Mouse (Mus musculus) gastrocnemius, postnatal 14 days (tissue): ENCODE data around the gene Vasn. TPM values are rescaled to one million over a fixed set of nuclear protein-coding genes. Genes with fewer than 3 reads are reported as not detected.

Experiments
- DNase-seq: peaks from one replicate; pipeline ENCODE4 v3.0.0; 2021; ENCODE audit warnings: mixed read lengths
- intact Hi-C: fragments of 180-260 bp; cut with DNase I; formaldehyde crosslinking; loops from one replicate; pipeline ENCODE4 v1.15.1; 2025; ENCODE audit warnings: low total_unique reads
- long read RNA-seq, 2 experiments: library from polyadenylated mRNA; stranded (forward); transcript quantifications; one replicate each; pipeline ENCODE4 v2.0.0; 2021
- total RNA-seq, 2 experiments: library from RNA; stranded (reverse); gene quantifications; 2 replicates each; pipeline ENCODE4 v1.2.3; 2021

Gene Vasn
- total RNA-seq: 1 to 10 TPM; 7.6 to 8.4 TPM
- long read RNA-seq, experiment 1, partial matches to known transcripts: 0 of 2 reads
- long read RNA-seq, experiment 1, other reads (novel, unspliced or antisense): 0 of 2 reads
- long read RNA-seq, experiment 2, transcript Vasn-201 (2 exons, 2,829 nt): major isoform, 6 of 8 reads
- long read RNA-seq, experiment 2, partial matches to known transcripts: 1 of 8 reads
- long read RNA-seq, experiment 2, other reads (novel, unspliced or antisense): 1 of 8 reads

DNA sequence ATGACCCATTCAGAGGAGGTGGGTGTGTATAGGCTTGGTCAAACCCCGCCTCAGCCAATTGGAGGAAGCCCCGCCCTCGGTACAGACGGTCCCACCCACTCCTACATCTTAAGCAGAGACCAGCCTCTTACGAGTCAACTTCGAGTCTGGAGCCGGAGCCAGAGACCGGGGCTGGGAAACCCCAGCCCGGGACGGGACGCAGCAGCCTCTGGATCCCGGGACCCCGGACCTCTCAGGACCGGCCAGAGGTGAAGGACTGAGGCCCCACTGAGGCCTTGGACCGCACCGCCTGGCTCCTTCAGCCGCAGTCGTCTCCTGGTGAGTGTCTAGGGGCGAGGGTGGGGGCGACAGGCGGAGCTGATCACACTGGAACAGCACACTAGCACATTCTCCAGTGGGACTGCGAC, at the start of gene Vasn, which contains the start of gene Dnaja3:
TSS of gene Vasn (plus strand) at position 111 of the 407 bp plus-strand sequence.
TSS of gene Dnaja3 (plus strand) at position 159 of the 407 bp plus-strand sequence.
- intact Hi-C loops: no loop called here
- DNase-seq: peak; percentile 90

DNA sequence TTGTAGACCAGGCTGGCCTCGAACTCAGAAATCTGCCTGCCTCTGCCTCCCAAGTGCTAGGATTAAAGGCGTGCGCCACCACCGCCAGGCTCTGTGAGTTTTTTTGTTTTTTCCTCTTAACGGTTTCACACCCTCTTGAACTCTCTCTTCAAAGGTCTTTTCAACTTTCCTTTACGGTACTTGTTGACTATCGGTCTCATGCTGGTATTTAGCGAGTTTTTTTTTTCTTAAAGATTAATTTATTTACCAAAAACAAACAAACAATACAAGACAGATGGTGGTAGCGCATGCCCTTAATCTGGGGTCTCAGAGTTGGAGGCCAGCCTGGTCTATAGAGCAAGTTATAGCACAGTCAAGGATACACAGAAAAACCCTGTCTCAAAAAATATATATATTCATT, 49.5 kb upstream of the Vasn start:
- intact Hi-C loops: no loop called here
- no peak for DNase-seq

DNA sequence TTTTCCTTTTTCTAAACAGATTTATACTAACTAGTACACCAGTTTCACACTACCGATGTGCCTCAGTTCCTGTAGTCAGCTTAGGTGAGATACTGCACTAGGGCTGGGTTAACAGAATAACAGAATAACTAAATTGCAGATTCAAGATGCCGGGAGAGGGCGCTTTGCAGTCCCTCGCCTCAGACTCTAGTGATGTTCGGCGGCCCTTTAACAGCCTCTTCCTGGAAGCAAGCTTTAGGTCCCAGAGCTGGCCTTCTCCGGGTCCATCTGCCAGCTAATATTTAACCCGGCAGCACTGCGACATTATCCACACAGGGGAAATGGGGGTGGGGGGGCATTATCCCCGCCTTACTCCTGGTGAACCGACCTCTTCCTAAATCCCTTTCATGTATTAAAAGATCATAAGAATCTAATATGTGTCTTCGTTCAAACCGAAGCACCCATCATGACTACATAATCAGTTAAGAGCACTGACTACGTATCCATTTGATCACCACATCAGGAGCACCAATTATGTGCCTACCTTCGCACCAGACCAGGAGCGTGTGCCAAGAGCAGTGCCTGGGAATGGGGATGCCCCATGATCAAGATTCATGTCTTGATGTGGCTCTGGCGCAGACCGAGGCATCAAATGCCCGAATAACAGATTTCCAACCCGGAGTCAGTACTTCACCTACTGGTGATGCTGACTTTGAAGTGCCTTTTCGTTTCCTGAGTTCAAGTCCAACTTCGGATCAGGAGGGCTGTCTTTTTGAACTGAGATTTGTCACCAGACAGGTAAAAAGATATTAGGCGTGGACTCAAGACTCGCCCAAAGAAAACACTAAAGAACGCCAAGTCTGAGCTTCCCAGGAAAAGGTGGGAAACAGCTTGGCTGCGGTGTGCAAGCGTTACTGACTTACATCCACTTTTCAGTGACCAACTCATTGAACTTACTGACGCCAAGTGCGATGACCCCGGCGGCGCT, 46.5 kb upstream of the Vasn start:
- peak; percentile 56 for DNase-seq
- intact Hi-C loops: no loop called here

DNA sequence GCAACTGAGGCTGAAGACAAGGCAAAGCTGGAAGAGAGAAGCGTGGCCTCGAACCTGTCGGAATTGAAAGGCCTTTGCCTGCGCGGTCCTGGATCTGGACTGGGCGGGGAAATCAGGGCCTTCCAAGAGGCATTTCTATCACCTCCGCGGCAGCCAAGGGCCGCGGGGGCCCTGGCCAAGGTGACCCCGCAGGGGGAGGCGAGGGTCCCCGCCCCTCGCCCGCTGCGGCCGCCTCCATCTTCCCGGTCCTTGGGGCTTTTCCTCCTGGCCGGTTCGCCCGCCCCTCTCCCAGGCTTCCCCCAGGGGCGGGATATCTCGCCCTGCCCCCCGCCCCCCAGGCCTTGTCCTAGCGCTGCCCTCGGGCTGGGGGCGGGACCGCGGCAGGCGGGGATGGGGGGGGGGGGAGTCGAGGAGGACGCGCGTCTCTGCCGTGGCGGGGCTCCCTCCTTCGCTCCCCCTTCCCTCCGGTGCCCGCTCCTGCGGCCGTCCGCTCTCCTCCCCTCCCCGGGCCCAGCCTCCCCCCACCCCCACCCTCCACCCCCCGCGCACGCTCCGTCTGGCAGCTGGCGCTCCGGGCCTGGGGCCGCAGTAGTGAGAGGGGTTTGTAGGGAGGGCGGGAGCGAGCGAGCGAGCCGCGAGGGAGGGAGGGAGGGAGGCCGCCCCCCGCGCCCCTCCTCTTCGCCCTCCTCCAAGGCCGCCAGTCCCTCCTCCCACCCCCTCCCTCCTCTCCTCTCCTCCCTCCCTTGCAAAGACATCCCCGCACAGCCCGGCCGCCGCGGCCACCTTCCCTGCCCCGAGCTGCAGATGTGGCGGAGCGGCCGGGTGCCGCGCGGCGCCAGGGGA, 45.5 kb upstream of the Vasn start, which contains the start of gene Glis2:
TSS of gene Glis2 (plus strand) at position 743 of the 843 bp plus-strand sequence.
- intact Hi-C loops: no loop called here
- peak; percentile 77 for DNase-seq

DNA sequence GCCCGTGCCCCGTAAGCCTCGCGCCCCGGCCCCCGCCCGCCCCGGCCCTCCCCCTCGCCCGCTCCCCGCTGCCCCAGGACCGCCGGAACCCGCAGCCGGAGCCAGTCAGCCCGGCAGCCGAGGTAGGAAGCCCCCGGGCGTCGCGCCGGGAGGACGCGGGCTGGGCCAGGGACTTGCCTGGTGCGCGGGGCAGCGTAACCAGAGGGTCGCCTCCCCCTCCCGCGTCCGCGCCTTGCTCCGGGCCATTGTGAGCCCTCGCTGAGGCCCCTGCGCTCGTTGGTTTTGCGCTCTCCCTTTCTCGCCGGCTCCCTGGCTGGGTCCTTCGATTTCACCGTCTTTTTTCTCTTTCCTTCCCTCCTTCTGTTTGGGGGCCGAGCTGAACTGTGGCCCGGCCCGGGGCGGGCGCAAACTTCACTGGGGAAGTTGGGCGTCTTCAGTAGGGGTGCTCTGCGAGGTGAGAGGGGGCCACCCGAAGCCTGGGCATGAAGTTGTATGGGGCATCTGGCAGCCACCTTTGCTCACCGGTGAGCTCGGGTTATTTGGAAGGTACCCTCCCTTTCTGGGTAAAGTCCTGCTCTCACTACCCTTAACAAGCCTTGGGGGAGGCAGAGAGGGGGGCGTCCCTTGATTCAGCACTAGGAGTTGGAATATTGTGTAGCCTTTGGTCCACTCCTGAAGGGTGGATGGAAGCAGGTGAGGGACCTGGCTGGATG, 44.8 kb upstream of the Vasn start:
- no peak for DNase-seq
- intact Hi-C loops: no loop called here

DNA sequence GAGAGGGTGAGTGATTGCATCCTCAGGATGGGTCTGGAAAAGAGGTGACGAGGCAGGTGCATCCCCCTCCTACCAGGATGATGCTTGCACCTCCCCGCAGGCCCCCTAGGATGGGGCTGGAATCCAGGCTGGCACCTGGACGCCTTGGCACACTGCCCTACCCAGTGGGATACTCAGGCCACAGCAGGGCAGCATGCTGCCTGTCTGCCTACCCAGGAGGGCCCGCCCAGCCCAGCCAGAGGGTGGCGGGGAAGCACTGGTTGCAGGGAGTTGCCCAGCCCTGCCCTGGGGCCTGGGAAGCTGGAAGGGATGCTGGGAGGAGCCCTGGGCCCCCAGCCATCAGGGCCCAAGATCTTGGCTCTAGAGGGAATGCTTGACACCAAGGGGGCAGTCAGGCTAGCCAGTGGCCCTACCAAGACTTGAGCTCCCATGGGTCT, 44.2 kb upstream of the Vasn start:
- peak; percentile 68 for DNase-seq
- intact Hi-C loops: no loop called here

DNA sequence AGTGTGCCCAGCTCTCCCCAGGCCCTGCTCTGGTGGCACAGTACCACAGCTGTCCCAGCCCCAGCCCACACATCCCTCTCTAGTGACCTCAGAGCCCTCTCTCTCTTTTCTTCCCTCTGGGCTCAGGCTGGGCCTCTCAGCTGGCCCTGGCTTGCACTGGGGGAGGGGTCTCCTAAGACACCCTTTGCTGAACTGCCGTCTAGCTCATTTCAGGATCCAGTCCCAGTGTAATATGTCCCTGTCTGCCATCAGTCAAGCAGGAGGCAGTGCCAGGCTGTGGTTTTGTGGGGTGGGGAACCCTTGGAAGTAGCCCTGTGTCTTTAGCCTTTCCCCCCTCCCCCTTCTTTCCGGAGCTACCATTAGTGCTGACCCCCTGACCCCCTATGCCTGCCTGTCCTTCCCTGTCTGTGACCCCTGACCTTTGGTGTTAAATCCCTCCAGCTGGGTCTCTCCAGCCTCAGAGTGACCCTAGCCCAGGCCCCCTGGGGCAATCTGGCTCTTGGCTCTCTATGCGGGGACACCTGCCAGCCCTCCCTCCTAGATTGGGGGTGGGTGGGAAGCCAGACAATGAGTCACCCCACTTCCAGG, 43.5 kb upstream of the Vasn start:
- peak; percentile 39 for DNase-seq
- intact Hi-C loops: no loop called here

DNA sequence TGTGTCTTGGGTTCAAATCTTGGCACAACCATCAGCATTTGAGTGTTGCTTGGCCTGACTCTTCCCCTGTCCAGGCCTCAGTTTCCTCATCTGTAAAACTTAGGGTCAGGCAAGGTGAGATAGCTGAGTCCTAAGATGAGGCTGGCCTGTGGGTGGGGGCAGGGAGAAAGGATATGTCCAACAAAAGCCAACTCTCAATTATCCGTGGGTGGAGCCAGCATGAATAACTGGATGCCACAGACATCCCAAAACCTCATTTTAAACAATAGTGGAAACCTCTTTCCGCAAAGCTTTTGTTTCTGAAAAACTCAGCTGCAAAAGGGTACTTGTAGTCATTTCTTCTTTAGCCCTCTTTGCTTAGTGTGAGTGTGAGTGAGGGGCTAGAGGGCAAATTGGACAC, 42.9 kb upstream of the Vasn start:
- intact Hi-C loops: no loop called here
- no peak for DNase-seq

DNA sequence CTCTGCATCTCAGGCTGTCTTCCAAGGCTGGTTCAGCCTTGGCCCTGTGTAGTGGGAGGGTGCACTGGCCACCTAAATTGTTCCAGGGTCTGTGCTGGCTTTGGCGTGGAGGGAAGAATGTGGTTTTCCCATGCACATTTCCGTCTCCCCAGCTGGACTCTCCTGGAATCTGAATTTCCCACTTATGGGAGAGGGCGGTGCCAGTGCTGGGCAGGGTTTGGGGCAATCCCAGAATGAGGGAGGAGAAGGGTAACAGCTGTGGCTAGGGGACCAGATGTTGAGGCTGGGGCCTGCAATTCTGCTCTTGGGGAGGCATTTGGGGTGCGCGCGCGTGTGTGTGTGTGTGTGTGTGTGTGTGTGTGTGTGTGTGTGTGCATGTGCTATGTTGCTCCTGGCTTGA, 42.4 kb upstream of the Vasn start:
- DNase-seq: peak; percentile 37
- intact Hi-C loops: no loop called here

DNA sequence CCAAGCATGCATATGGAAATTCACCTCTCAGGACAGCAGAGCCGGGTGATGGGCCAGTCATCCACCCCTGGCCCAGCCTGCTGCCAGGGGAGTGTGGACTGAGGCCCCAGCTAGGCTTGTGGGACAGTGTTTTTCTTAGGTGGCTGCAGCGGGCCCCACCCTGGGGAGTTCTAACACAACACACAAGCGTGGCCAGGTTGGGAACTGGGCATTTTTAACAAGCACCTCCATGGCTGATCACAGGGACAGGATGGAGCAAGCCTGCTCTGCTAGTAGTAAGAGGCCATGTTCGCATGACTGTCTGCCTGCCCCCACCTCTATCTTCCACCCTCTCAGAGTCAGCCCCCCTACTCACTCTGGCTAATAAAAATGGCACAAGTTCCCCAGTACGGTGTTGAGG, 41.7 kb upstream of the Vasn start:
- intact Hi-C loops: no loop called here
- no peak for DNase-seq

DNA sequence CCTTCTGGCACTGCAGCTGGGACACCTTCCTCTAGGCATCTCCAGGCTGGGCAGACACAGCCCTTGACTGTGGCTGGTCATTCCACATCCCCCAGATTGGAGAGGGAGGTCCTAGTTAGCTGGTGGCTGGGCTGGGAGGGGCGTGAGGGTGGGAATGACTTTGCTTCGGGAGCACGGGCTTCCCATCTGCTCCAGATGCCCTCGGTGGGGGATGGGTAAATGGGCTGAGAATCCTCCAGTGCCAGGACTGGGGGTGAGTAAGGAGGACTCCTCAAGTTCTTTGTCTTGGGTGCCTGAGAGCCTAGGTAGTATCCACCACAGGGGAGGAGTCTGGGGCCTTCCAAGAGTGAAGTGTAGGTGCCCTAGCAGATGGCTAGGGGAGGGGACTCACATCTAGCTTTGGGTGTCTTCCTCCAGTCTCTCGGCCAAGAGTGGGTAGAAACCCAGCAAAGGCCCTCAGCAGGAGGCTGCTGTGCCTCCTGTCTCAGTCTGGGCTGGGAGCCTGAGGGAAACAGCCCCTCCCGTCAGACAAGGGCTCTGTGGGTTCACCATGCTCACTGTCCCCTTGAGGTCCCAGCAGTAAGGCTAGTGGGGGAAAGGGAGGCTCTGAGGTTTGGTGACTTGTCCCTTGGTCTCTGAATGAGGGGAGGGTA, 40.7 kb upstream of the Vasn start:
- intact Hi-C loops: no loop called here
- DNase-seq: no peak

DNA sequence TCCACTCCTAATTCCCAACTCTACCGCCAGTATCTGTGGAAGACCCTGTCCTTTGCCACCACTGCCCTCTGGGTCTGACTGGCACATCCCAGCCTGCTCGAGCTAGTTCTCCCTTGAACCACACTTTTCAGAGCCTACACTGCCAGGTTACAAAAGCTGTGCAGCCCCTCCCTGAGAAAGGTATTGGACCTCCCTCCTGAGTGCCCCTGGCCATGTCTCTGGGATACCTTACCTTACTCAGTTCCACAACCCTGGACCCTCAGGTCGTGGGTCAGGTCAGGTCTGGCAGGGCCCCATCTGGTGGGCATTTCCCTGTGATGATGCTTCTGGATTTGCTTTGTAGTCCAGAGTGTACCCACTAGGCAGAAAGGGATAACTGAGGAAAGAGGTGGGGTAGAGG, 40.1 kb upstream of the Vasn start:
- no peak for DNase-seq
- intact Hi-C loops: loop anchor here (10.0 kb wide), 2 partner anchors 105 to 285 kb away; no protein-coding TSS in a partner anchor

DNA sequence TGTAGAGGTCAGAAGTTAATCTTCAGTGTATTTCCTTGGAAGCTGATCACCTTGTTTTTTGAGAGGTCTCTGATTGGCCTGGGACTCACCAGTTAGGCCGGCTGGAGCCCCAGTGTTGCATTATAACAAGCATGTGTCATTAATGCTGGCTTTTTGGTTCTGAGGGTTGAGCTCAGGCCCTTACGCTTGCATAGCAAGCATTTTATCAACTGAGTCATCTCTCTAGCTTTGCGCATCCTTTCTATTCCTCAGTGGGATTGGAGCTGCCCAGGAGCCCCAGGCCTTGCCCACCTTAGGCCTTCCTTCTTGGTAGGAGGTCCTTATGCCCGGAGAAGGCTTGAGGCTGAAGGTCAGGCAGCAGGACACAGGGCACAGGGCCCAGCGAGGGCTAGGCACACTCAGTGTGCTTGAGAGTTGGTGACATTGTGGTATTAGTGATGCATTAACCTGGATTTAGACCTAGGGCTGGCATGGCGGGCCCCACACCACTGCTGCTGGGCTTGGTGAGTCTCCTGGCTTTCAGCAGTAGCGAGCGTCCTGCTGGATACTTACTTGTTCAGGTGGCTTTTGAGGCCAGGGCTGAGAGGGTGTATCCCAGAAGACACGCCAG, 38.9 kb upstream of the Vasn start:
- no peak for DNase-seq
- intact Hi-C loops: loop anchor here (10.0 kb wide), 2 partner anchors 106 to 286 kb away; no protein-coding TSS in a partner anchor

DNA sequence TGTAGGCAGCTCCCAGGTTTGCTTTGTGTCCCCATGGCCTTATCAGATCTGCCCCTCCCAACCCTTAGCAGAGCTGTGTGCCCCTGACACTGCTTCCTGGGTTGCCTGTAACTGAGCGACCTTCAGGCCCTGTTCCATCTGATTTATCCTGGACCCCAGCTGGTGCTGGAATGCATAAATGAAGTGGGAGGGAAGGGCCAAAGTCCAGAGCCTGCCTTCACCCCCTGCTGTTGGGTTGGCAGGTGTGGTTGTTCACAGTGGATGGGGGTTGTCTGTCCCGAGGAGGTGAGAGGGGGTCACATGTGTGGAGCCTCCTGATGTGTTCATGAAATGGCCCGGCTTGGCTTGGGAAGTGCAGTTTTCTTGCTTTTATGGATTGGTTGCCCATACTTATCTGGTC, 37.6 kb upstream of the Vasn start:
- intact Hi-C loops: loop anchor here (10.0 kb wide), 2 partner anchors 107 to 287 kb away; no protein-coding TSS in a partner anchor
- no peak for DNase-seq

DNA sequence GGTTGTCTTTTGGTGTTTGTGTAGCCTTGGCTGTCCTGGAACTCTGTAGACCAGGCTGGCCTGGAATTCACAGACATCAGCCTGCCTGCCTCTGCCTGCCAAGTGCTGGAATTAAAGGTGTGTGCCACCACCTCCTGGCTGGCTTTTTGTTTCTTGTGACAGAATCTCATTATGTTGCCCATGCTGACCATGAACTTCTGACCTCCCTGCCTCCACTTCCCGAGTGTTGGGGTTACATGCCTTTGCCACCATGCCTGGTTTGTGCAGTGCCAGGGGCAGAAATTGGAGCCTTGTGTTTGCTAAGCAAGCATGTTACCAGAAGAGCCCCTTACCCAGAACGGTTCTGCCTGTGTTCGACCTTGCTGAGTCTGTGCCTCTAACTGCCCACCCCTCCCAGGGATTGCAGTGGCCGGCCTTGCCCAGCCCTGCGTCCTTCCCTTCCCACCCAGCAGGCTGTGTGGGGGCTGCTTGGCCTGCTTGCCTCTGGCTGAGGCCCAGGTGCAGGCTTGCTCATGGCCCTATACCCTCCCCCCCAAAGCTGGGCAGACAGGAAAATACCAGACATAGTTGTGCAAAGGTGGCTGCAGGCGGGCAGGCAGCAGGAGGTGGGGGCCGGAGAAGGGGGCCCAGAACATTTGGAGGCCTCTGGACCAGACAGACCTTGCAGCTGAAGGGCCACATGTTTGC, 36.8 kb upstream of the Vasn start:
- intact Hi-C loops: loop anchor here (10.0 kb wide), 2 partner anchors 108 to 288 kb away; no protein-coding TSS in a partner anchor

DNA sequence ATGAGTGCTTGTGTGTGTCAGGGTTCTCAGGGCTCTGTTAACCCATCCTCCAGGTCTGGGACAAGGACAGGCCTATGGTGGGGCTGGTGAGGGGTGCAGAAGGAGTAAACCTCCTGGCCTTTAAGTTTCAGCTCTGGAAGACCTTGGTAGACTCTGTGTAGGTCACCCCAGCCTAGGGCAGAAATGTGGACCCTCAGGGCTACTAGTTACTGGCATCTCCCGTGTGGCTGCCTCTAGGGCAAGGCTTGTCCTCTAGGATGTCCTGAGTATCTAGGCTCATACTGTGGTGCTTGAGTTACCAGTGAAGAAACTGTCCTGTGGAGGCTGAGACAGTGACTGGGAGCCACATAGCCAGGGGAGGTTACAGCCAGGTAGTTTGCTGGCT, 36.3 kb upstream of the Vasn start:
- intact Hi-C loops: loop anchor here (10.0 kb wide), 2 partner anchors 109 to 289 kb away; no protein-coding TSS in a partner anchor
- no peak for DNase-seq

More for the DNA sequence above, 36.8 kb upstream of the Vasn start:
- no peak for DNase-seq

DNA sequence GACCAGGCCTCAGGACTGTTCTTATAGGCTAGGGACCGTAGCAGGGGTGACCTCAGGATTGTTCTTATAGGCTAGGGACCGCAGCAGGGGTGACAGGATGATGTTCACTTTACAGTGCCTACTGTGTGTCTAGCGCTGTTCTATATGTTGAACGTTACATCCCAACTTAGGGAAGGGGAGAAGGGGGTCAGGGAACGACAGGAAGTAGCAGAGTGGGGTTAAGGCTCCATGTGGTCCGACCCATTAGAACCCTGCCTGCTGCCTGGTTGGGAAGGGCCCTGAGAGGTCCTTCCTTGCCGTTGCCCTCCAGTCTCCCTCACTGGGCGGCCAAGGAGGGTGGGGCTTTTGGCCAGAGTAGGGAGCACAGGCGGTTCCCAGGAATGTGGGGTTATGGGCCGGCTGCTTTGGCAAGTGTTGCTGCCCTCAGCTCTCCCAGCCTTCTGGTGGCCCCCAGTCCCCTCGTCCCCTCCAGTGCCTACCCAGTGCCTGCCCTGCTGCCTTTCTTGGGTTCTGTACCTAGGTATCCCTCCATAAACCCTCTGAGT, 35.4 kb upstream of the Vasn start:
- intact Hi-C loops: loop anchor here (10.0 kb wide), 2 partner anchors 110 to 290 kb away; no protein-coding TSS in a partner anchor

More for the DNA sequence above, 35.4 kb upstream of the Vasn start:
- no peak for DNase-seq
